Mouse (Mus musculus) hindbrain, embryonic 12.5 days (tissue): Measurements from ENCODE around the gene Cmip. TPM values are rescaled to one million over a fixed set of nuclear protein-coding genes. Genes with fewer than 3 reads are reported as not detected.

Experiments used
- ATAC-seq: fragments of 200-750 bp; cut with Nextera tagmentation; 2 replicates; pipeline ENCODE4 v1.8.0; 2017; ENCODE audit warnings: moderate TSS enrichment; ENCODE audit not compliant: low FRiP score
- H3K27ac ChIP-seq: fragments of 300-500 bp; sonication (generic); 2 replicates; pipeline ENCODE4 v1.5.1; 2016; ENCODE audit warnings: mild to moderate bottlenecking
- H3K27me3 ChIP-seq: fragments of 300-500 bp; sonication (generic); 2 replicates; pipeline ENCODE4 v1.6.1; 2016; ENCODE audit warnings: mild to moderate bottlenecking
- H3K36me3 ChIP-seq: fragments of 300-500 bp; sonication (generic); 2 replicates; pipeline ENCODE4 v1.6.1; 2016; ENCODE audit warnings: mild to moderate bottlenecking
- H3K4me1 ChIP-seq: fragments of 300-500 bp; sonication (generic); 2 replicates; pipeline ENCODE4 v1.6.1; 2016
- H3K4me2 ChIP-seq: fragments of 300-500 bp; sonication (generic); replicated peaks from 2 replicates; pipeline ENCODE4 v1.6.1; 2016; ENCODE audit warnings: mild to moderate bottlenecking
- H3K4me3 ChIP-seq: fragments of 300-500 bp; sonication (generic); 2 replicates; pipeline ENCODE4 v1.5.1; 2016; ENCODE audit warnings: mild to moderate bottlenecking
- H3K9ac ChIP-seq: fragments of 300-500 bp; sonication (generic); 2 replicates; pipeline ENCODE4 v1.6.1; 2016; ENCODE audit warnings: mild to moderate bottlenecking, moderate library complexity
- H3K9me3 ChIP-seq: fragments of 300-500 bp; sonication (generic); replicated peaks from 2 replicates; pipeline ENCODE4 v1.6.1; 2016; ENCODE audit warnings: mild to moderate bottlenecking
- WGBS: fragments of 180-500 bp; shearing (Covaris S2); methylation state at CpG from one replicate; pipeline ENCODE4 v1.1.7; 2016; 5-methylcytosine and 5-hydroxymethylcytosine counted together
- polyA plus RNA-seq: library from polyadenylated mRNA; unstranded; fragments of >200 nt; fragmentation: Nextera tagmentation; extraction: Ambion mirVana; gene quantifications from 2 replicates; pipeline ENCODE4 v1.2.1, GENCODE M21; 2016

Cmip gene
- polyA plus RNA-seq, 1 experiment from 2014 or later, result 64.6 TPM

DNA sequence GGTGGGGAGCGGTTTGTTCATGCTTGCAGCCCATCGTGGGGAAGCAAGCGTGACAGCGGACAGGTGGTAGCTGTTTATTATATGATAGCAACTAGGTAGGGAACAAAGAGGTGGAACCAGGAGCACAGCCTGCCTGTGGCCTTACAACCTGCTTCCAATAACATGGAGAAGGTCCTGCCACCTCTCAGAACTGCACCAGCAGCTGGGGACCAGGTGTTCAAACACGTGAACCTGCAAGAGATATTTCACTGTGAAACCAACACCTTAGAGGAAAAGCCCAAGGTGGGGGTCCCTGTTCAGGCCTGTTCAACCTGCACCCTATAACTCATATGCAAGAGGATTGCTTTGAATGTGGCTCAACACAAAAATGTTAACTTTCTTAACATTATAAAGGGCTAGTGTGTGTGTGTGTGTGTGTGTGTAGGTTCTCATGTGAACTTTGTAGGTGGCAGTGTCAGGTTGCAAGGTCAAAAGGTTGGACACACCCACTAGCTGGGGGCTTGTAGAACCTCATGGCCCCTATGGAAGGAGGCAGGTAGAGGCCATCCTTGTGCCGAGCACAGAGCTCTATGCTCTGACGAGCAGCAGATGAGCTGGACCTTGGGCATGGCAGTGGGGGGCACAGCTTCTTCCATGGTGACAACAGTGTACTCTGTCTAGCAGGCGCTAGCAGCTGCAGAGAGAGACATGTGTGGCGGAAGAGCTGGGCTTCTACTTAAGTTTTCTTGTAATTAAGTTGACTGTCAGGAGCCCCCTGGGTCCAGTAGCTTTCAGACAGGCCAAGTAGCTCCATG is 146.2 kb downstream of the Cmip start:
- peak overlapping the region; percentile 67 for H3K27ac ChIP-seq
- no peaks in the 10 kb centered on the region for H3K27me3 ChIP-seq
- no peak overlapping the region for H3K4me3 ChIP-seq
- H3K9me3 ChIP-seq, result no peaks in the 10 kb centered on the region
- WGBS, result 53% methylated on average over 9 of the region's 9 CpGs
- H3K4me1 ChIP-seq, result peaks cover 56% of the 10 kb centered on the region
- ATAC-seq, result no peak; the same call in none of the 2 replicates
- no peak overlapping the region for H3K9ac ChIP-seq
- no peaks in the 10 kb centered on the region; the same call in 1 of the 2 replicates for H3K36me3 ChIP-seq
- H3K4me2 ChIP-seq, result 0 out of 2 replicates have a peak overlapping the region, but pooled peaks have one; percentile 5

DNA sequence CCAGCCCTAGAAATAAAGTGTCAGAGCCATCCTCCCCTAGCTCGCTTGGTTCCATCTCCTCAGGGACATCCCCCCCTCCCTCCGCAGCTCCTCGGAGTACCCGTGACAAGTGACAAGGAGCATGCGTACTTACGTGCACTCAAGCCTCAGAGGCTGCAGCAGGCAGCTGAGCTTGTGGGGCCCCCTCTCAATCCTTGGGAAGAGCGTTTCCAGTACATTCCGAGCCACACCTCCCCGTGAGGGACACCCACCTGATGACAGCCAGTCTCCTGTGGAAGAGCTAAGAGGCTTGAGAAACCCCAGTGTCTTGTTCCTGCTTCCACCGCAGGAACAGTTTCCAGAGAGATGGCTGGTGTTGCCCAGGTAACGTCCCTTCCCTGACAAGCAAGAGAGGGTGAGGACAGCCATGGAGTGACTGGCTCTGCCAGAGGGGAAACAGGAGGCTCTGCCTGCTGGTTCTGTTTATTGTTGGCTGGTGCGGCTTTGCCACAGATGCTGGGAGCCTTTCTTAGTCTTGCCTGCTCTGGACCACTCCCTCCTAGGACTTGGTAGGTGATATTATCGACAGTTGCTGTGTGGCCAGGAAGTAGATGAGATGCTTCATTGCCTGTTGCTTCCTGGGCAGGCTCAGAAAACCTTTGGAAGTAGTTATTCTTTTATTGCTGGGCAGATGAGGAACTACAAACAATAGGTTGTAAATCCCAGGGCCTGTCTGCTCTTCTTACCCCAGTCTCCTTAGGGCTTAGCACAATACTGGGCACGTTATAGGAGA is 147.0 kb downstream of the Cmip start:
- Histone ChIP-seq H3K9me3 (no peaks in the 10 kb centered on the region), H3K36me3 (no peaks in the 10 kb centered on the region; the same call in 1 of the 2 replicates), H3K27ac (peak overlapping the region; percentile 67), H3K4me3 (no peak overlapping the region), H3K4me1 (peaks cover 56% of the 10 kb centered on the region), H3K4me2 (0 out of 2 replicates have a peak overlapping the region, but pooled peaks have one; percentile 5), H3K27me3 (no peaks in the 10 kb centered on the region), H3K9ac (no peak overlapping the region)
- WGBS, result 49% methylated on average over 14 of the region's 14 CpGs
- ATAC-seq, result peak; percentile 55

DNA sequence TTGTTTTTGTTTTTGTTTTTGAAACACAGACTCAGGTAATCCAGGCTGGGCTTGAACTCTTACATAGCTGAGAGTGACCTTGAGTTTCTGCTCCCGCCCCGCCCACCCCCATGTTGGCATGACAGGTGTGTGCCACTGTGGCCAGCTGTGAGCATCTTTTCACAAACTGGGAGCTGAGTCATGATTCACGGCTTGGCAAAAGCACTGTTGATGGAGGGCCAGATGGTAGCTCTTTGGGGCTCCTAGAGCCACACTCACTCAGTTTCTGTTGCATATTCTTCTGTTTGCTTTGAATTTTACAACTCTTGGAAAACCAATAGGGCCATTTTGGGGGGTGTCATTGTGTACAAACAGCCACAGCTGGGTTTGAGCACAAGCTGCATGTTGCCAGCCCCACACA is 149.2 kb downstream of the Cmip start:
- H3K27ac ChIP-seq, result no peak overlapping the region
- H3K4me1 ChIP-seq, result peaks cover 48% of the 10 kb centered on the region
- H3K4me2 ChIP-seq, result no peak overlapping the region
- no peak overlapping the region for H3K9ac ChIP-seq
- H3K4me3 ChIP-seq, result no peak overlapping the region
- 92% methylated on average over 3 of the region's 3 CpGs for WGBS
- H3K9me3 ChIP-seq, result no peaks in the 10 kb centered on the region
- no peaks in the 10 kb centered on the region for H3K27me3 ChIP-seq
- ATAC-seq, result no peak
- no peaks in the 10 kb centered on the region; the same call in 1 of the 2 replicates for H3K36me3 ChIP-seq

DNA sequence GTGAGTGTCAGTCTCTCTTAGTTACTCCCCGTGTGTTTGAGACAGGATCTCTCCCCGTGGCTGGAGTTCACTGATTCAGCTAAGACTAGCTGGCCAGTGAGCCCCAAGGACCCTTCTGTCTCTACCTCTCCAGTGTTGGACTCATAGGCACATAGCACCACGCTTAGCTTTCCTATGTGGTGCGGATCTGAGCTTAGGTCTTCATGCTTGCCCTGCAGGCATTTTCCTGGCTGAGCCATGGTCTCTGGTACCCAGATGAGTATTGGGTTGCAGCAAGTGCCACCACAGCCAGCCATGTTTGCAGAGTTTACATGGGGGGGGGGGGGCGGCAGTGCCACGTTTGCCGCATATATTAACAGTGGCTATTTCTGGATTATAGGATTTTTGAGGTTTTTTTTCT is 151.8 kb downstream of the Cmip start:
- H3K27ac ChIP-seq, result peak overlapping the region; percentile 12; the same call in 1 of the 2 replicates
- no peak overlapping the region for H3K4me3 ChIP-seq
- H3K9ac ChIP-seq, result no peak overlapping the region
- H3K36me3 ChIP-seq, result no peaks in the 10 kb centered on the region; the same call in 1 of the 2 replicates
- H3K4me1 ChIP-seq, result peaks cover 23% of the 10 kb centered on the region
- ATAC-seq, result no peak
- no peaks in the 10 kb centered on the region for H3K27me3 ChIP-seq
- H3K9me3 ChIP-seq, result no peaks in the 10 kb centered on the region
- H3K4me2 ChIP-seq, result no peak overlapping the region
- 87% methylated on average over 7 of the region's 7 CpGs for WGBS

DNA sequence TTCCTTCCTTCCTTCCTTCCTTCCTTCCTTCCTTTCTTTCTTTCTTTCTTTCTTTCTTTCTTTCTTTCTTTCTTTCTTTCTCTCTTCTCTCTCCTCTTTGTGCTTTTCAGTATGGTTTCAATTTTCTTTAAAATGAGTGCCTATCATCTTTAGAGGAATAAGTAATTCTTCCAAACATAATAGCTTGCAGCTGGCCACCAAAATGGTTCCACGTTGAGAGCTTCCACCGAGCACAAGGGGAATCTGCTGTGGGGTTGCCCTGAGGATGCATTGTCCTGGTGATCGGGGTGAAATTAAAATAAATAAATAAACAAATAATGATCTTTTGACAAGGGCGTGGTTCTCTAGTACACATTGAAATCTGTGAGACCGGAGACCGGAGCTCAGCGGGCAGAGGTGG is 152.2 kb downstream of the Cmip start:
- H3K9me3 ChIP-seq, result no peaks in the 10 kb centered on the region
- no peak overlapping the region for H3K27ac ChIP-seq
- H3K9ac ChIP-seq, result no peak overlapping the region
- no peak for ATAC-seq
- H3K4me2 ChIP-seq, result no peak overlapping the region
- H3K36me3 ChIP-seq, result no peaks in the 10 kb centered on the region; the same call in 1 of the 2 replicates
- H3K27me3 ChIP-seq, result no peaks in the 10 kb centered on the region
- WGBS, result 76% methylated on average over 7 of the region's 7 CpGs
- H3K4me3 ChIP-seq, result no peak overlapping the region
- peaks cover 18% of the 10 kb centered on the region for H3K4me1 ChIP-seq

DNA sequence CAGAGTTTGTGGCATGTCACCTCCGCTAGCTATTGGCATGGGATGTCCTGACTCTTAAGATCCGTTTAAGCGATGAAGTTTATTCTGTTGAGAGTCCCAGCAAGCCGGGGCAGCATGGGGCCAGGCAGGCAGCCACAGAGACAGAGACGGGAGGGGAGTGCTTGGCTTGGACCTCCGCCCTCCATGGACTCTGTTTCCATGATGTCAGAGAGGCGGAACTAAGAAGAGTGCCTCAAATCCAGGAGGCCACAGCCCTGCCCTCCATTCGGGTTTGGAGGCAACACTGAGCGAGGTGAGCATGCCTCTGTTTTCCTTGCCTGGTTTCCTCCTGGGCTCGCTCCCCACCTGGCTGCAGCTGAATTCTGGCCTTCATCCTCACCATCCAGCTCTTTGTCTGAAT is 153.5 kb downstream of the Cmip start:
- 76% methylated on average over 10 of the region's 10 CpGs for WGBS
- Histone ChIP-seq H3K9me3 (no peaks in the 10 kb centered on the region), H3K27me3 (no peaks in the 10 kb centered on the region), H3K4me1 (peaks cover 15% of the 10 kb centered on the region; the same call in 1 of the 2 replicates), H3K4me2 (no peak overlapping the region), H3K9ac (no peak overlapping the region), H3K27ac (no peak overlapping the region), H3K36me3 (no peaks in the 10 kb centered on the region; the same call in 1 of the 2 replicates), H3K4me3 (no peak overlapping the region)
- ATAC-seq, result no peak

DNA sequence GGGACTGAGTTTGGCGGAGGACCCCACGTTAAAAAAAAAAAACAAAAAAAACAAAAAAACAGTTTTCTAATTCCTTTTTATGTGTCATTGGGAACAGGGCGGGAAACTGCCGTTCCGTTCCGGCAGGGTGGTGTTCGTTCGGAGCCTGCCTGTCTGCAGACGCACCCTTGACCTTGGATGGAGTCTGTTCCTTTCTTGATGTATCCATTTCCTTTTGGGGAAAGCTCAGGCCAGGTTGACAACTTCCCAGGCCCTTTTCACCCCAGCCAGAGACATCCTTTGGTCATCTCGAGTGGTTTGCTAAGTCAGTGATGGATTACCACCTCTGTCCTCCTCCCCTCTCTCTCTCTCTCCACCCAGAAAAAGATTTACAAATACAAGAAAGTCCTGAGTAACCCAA is 154.0 kb downstream of the Cmip start:
- Histone ChIP-seq H3K4me1 (peaks cover 15% of the 10 kb centered on the region; the same call in 1 of the 2 replicates), H3K9me3 (no peaks in the 10 kb centered on the region), H3K4me3 (no peak overlapping the region), H3K27ac (no peak overlapping the region), H3K27me3 (no peaks in the 10 kb centered on the region), H3K36me3 (peaks cover 3% of the 10 kb centered on the region; the same call in 1 of the 2 replicates), H3K9ac (no peak overlapping the region), H3K4me2 (no peak overlapping the region)
- WGBS, result 75% methylated on average over 10 of the region's 10 CpGs
- ATAC-seq, result no peak

DNA sequence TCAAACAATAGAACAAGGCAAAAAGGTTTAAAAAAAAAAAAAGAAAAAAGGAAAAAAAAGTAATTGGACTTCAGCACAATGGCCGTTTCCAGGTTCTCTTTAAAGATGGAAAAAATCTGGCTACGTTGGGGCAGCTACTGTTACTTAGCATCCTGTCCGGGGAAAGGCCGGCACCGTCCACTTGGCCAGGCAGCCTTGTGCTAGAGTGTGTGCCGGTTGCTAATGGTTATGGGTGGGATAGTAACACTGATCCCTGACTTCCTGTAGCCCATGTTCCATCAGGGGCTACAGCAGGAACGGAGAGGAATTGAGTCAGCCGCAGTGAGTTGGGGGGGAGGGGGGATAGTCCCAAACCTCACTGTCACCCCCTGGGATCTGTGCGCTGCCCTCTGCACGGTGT is 155.4 kb downstream of the Cmip start:
- no peak for ATAC-seq
- no peak overlapping the region for H3K9ac ChIP-seq
- H3K9me3 ChIP-seq, result no peaks in the 10 kb centered on the region
- H3K4me3 ChIP-seq, result no peak overlapping the region
- H3K4me1 ChIP-seq, result peaks cover 15% of the 10 kb centered on the region; the same call in 1 of the 2 replicates
- no peak overlapping the region for H3K27ac ChIP-seq
- WGBS, result 90% methylated on average over 10 of the region's 10 CpGs
- H3K36me3 ChIP-seq, result peaks cover 13% of the 10 kb centered on the region
- no peaks in the 10 kb centered on the region for H3K27me3 ChIP-seq
- no peak overlapping the region for H3K4me2 ChIP-seq

DNA sequence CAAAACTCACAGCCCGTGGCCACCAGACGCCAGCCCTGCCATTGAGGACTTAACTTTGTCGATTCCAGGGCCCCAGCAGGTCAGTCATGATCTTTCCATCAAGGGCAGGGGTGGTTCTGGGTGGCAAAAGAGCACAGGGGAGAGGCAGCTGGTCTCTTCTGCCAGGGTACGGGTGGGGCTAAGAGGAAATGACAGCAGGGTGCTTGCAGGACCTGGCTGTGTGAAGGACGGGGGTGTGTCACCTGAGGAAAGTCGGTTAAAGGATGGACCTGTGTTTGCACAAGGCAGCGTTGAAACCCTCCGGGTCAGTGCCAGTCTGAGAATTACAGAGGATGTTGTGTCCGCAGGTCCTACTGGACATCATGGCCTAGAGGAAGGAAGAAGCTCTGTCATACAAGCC is 161.0 kb downstream of the Cmip start:
- no peak for ATAC-seq
- Histone ChIP-seq H3K27me3 (no peaks in the 10 kb centered on the region), H3K4me3 (no peak overlapping the region), H3K9me3 (no peaks in the 10 kb centered on the region), H3K36me3 (peaks cover 30% of the 10 kb centered on the region), H3K4me1 (no peaks in the 10 kb centered on the region), H3K4me2 (no peak overlapping the region), H3K9ac (no peak overlapping the region), H3K27ac (no peak overlapping the region)
- 94% methylated on average over 9 of the region's 9 CpGs for WGBS

DNA sequence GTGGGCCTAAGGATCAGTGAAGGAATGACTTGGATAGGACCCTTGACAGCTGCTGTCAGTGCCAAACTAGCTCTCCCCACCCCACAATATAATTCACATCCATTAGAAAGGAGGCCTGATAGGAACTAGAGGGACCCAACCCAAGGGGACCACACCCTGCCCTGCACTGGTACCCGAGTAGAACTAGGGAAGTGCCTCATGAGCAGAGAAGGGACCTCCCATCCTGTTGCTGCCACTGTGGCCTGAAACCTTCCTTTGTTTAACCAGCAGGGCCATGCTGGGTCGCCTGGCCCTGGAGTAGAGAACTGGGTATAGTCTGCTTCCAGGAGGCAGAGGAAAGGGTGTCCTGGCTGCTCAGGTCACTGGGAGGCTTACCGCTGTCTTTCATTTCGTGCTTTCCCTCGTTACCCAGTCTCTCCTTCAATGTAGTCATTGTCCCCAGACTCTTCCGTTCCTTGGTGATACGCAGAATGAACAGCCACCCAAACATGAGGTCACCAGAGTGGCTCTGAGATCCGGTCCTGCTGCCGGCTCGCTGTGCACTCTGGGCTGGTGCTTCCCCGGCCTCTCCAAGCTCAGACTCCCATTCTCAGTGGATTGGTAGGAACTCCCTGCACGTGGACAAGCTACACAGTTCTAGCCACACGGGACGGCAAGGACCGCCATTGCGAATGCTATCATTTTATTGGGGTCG is 164.1 kb downstream of the Cmip start:
- Histone ChIP-seq H3K4me2 (no peak overlapping the region), H3K27me3 (no peaks in the 10 kb centered on the region), H3K4me1 (no peaks in the 10 kb centered on the region), H3K4me3 (no peak overlapping the region), H3K9ac (no peak overlapping the region), H3K36me3 (peaks cover 51% of the 10 kb centered on the region), H3K27ac (no peak overlapping the region), H3K9me3 (no peaks in the 10 kb centered on the region)
- whole genome bisulfite sequencing, result 83% methylated on average over 17 of the region's 17 CpGs
- ATAC-seq, result no peak

DNA sequence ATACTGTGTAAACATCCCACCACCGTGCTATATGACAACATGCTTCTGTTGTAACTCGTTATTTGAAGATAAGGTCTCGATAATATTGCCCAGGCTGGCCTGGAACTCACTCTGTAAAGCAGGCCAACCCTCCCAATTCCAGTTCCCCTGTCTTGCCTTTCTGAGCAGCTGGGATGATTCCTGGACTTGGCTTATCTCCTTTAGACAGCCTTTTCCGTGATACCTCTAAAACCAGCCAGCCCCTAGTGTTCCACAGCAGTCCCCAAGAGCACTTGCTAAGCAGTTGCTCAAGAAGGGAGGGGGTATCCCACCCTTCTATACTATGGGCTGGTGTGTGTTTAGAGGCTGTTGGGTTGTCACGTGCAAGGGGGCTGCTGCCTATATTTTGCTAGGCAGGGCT is 165.0 kb downstream of the Cmip start:
- H3K4me2 ChIP-seq, result no peak overlapping the region
- H3K9ac ChIP-seq, result no peak overlapping the region
- ATAC-seq, result no peak
- H3K27ac ChIP-seq, result no peak overlapping the region
- H3K27me3 ChIP-seq, result no peaks in the 10 kb centered on the region
- no peaks in the 10 kb centered on the region for H3K4me1 ChIP-seq
- H3K4me3 ChIP-seq, result no peak overlapping the region
- H3K9me3 ChIP-seq, result no peaks in the 10 kb centered on the region
- H3K36me3 ChIP-seq, result peaks cover 53% of the 10 kb centered on the region
- 90% methylated on average over 5 of the region's 5 CpGs for WGBS

DNA sequence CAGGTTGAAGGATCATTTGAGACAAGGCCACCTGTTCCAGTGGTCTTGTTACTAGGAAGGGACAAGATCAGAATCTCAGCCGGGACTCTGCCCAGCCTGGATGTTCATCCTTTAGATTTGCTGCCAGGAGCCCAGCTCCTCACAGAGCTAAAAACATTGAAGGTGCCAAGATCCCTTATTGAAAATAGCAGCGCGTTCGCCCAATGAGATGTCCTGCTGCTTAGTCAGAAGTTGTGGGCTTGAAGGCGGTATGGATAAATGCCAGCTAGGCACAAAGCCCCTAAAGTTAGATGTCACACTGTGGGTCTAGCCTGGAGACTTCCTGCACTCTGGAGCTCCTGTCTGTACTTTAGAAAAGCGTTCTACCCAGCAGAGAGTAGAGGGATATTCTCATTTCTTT is 165.5 kb downstream of the Cmip start:
- Histone ChIP-seq H3K9ac (no peak overlapping the region), H3K27ac (no peak overlapping the region), H3K9me3 (no peaks in the 10 kb centered on the region), H3K27me3 (no peaks in the 10 kb centered on the region), H3K4me2 (no peak overlapping the region), H3K36me3 (peaks cover 55% of the 10 kb centered on the region), H3K4me1 (no peaks in the 10 kb centered on the region), H3K4me3 (no peak overlapping the region)
- 92% methylated on average over 6 of the region's 6 CpGs for WGBS
- no peak for ATAC-seq
